Mouse (Mus musculus): Measurements from ENCODE around the gene Emc4. TPM values are rescaled to one million over a fixed set of nuclear protein-coding genes. Genes with fewer than 3 reads are reported as not detected.

The Emc4 gene
- polyA plus RNA-seq, 1 experiment from 2014 or later, result 102 TPM

DNA sequence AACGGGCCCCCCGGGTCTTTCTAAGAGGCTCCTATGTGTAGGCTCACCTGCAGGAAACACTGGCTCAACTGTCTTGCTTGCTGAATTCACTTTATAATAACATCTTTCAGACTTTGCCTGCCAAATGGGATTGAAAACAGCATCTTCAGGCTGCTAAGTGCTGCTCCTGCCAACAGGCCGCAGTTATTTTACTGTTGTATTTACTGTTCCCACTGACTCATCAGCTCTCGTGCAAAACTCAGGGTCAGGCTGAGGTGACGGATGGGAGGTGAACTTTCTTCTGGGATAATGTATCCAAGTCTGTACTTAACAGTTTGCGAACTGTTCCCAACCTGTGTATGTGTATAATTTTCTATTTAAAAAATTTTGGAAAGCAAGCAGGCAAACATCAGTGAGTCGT is 48.9 kb downstream of the Emc4 start:
- no peak for ATAC-seq
- Histone ChIP-seq H3K9me3 (ENCODE audit: control insufficient read depth) (no peaks in the 10 kb centered on the region), H3K27ac (ENCODE audit: low read depth, low read length) (no peak overlapping the region), H3K4me1 (replicated peaks; ENCODE audit: control insufficient read depth, insufficient read depth, low read length) (no peaks in the 10 kb centered on the region), H3K9ac (ENCODE audit: low read depth, low read length) (no peak overlapping the region), H3K4me3 (ENCODE audit: low read depth, low read length) (no peak overlapping the region), H3K4me2 (replicated peaks; ENCODE audit: low read depth) (no peak overlapping the region), H3K36me3 (ENCODE audit: control insufficient read depth, insufficient read depth) (no peaks in the 10 kb centered on the region), H3K27me3 (replicated peaks; ENCODE audit: control insufficient read depth, insufficient read depth, low read length) (no peaks in the 10 kb centered on the region)
- TF ChIP-seq CTCF (IDR thresholded peaks at IDR 0.05; ENCODE audit: low read depth), result no peak
- WGBS, result 58% methylated on average over 7 of the region's 7 CpGs

DNA sequence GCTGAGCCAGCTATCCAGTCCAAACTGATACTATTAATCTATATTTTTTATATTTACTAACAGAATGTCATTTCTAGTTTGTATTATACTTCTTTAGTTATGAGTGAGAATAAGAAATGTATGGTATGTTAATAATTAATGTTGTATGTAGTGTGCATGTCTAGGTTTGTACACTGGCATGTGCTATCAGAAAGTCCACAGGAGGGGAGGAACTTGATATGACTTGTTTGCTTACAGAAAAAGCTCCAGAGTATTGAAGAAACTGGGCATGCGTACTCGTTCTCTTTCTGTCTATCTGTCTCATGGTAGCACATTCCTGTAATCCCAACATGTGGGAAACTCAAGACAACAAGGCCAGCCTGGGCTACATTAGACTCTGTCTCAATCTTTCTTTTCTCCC is 49.6 kb downstream of the Emc4 start:
- 70% methylated on average over 2 of the region's 2 CpGs for WGBS
- no peaks in the 10 kb centered on the region for H3K27me3 ChIP-seq (replicated peaks; ENCODE audit: control insufficient read depth, insufficient read depth, low read length)
- no peak overlapping the region for H3K9ac ChIP-seq (ENCODE audit: low read depth, low read length)
- H3K4me1 ChIP-seq (replicated peaks; ENCODE audit: control insufficient read depth, insufficient read depth, low read length), result no peaks in the 10 kb centered on the region
- no peaks in the 10 kb centered on the region for H3K36me3 ChIP-seq (ENCODE audit: control insufficient read depth, insufficient read depth)
- no peak for TF ChIP-seq CTCF (IDR thresholded peaks at IDR 0.05; ENCODE audit: low read depth)
- no peak overlapping the region for H3K27ac ChIP-seq (ENCODE audit: low read depth, low read length)
- H3K9me3 ChIP-seq (ENCODE audit: control insufficient read depth), result no peaks in the 10 kb centered on the region
- no peak overlapping the region for H3K4me3 ChIP-seq (ENCODE audit: low read depth, low read length)
- no peak overlapping the region for H3K4me2 ChIP-seq (replicated peaks; ENCODE audit: low read depth)
- no peak for ATAC-seq

DNA sequence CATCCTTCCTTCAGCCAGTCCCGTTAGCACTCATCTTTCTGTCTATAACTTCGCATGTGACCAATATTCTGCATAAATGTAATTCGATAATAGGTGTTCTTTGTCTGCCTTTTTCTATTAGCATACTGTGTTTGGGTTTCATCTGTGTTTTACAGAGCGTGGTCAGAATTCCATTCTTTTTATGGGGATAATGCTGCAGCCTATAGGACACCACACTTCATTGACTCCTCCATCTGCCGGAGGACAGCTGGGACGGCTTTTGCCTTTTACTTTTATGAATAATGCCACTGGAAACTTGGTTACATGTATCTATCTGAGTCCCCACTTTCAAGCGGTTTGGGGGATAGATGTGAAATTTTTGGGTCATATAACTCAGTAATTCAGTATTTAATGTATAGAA is 52.2 kb downstream of the Emc4 start:
- Histone ChIP-seq H3K27me3 (replicated peaks; ENCODE audit: control insufficient read depth, insufficient read depth, low read length) (no peaks in the 10 kb centered on the region), H3K9ac (ENCODE audit: low read depth, low read length) (no peak overlapping the region), H3K36me3 (ENCODE audit: control insufficient read depth, insufficient read depth) (no peaks in the 10 kb centered on the region), H3K4me3 (ENCODE audit: low read depth, low read length) (no peak overlapping the region), H3K4me2 (replicated peaks; ENCODE audit: low read depth) (no peak overlapping the region), H3K9me3 (ENCODE audit: control insufficient read depth) (no peaks in the 10 kb centered on the region), H3K27ac (ENCODE audit: low read depth, low read length) (no peak overlapping the region), H3K4me1 (replicated peaks; ENCODE audit: control insufficient read depth, insufficient read depth, low read length) (no peaks in the 10 kb centered on the region)
- no peak for TF ChIP-seq CTCF (IDR thresholded peaks at IDR 0.05; ENCODE audit: low read depth)
- WGBS, result 88% methylated on average over 7 of the region's 7 CpGs
- ATAC-seq, result no peak

Other genes starting within 250 kb of the Emc4 start
- not detected in 2 replicates for gene Olfr1316, start 233.1 kb downstream of the Emc4 start, polyA plus RNA-seq (2015; fragmentation: Nextera tagmentation; extraction: Ambion mirVana)
- not detected in 2 replicates for gene Olfr1317, start 227.7 kb downstream of the Emc4 start, polyA plus RNA-seq (2015; fragmentation: Nextera tagmentation; extraction: Ambion mirVana)
- gene Olfr1318, start 213.8 kb downstream of the Emc4 start, polyA plus RNA-seq (2015; fragmentation: Nextera tagmentation; extraction: Ambion mirVana), result not detected in 2 replicates
- 8.4 TPM in 2 replicates for gene Lpcat4, start 128.6 kb downstream of the Emc4 start, polyA plus RNA-seq (2015; fragmentation: Nextera tagmentation; extraction: Ambion mirVana)
- 0.03 TPM in 1 of 2 replicates, not detected in the other for gene Nutm1, start 108.7 kb downstream of the Emc4 start, polyA plus RNA-seq (2015; fragmentation: Nextera tagmentation; extraction: Ambion mirVana)
- gene Nop10, start 106.1 kb downstream of the Emc4 start, polyA plus RNA-seq (2015; fragmentation: Nextera tagmentation; extraction: Ambion mirVana), result 114 and 120 TPM in 2 replicates
- gene Slc12a6, start 102.2 kb downstream of the Emc4 start, polyA plus RNA-seq (2015; fragmentation: Nextera tagmentation; extraction: Ambion mirVana), result 6.9 and 8.0 TPM in 2 replicates
- gene Gm21985, start 101.7 kb downstream of the Emc4 start, polyA plus RNA-seq (2015; fragmentation: Nextera tagmentation; extraction: Ambion mirVana), result not detected in 2 replicates
- gene Katnbl1, start 11.2 kb upstream of the Emc4 start, polyA plus RNA-seq (2015; fragmentation: Nextera tagmentation; extraction: Ambion mirVana), result 16.9 and 17.0 TPM in 2 replicates
- gene Emc7, start 87.0 kb upstream of the Emc4 start, polyA plus RNA-seq (2015; fragmentation: Nextera tagmentation; extraction: Ambion mirVana), result 20.0 and 20.6 TPM in 2 replicates
- gene Chrm5, start 112.7 kb upstream of the Emc4 start, polyA plus RNA-seq (2015; fragmentation: Nextera tagmentation; extraction: Ambion mirVana), result not detected in 2 replicates
- gene Aven, start 124.9 kb upstream of the Emc4 start, polyA plus RNA-seq (2015; fragmentation: Nextera tagmentation; extraction: Ambion mirVana), result 5.0 and 5.9 TPM in 2 replicates